Mouse (Mus musculus) heart, postnatal 4 days (tissue): ENCODE measurements around the gene Cript. TPM values are rescaled to one million over a fixed set of nuclear protein-coding genes. Genes with fewer than 3 reads are reported as not detected.
"Not testable (repeated sequence)": the region's sequence is repeated elsewhere in the genome, so short reads cannot be mapped to it uniquely, and the experiment has no call there.

Experiments used
- DNase-seq: peaks from one replicate; pipeline ENCODE4 v3.0.0; 2021
- total RNA-seq, 2 experiments: library from RNA; stranded (reverse); gene quantifications; 2 replicates each; pipeline ENCODE4 v1.2.3; 2021

The Cript gene
- total RNA-seq, 2 experiments from 2014 or later, result 46.6 to 48.8 TPM

DNA sequence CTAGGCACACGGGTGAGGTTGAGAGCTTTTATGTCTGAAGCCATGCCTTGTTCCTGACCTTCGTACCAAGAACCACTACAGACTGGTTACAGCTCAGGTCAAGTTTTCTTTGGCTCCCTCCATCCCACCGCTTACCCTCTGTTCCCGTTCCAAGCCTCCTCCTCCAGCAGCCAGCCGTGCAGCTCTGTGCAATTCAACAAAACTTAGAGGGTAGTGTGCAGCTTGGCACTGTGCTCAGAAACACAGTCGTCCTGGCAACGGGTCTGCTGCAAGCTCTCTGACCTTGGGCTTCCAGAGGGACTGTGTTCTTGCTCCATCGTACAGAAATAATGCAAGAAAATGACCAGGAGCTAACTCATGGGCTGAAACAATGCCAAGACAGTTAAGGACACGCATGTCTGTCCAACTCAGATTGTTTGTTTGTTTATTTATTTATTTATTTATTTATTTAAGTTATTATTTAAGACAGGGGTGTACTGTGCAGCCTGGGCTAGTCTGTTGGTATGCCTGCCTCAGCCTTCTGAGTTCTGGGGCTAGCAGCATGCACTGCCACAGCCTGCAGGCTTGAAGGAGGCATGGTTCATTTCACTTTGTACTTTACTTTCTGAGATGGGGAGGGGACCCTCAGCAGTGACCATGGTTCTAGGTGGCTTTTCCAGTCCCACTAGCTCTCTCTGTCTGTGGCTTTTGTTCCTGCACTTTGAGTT is 25.3 kb downstream of the Cript start:
- peak; percentile 51 for DNase-seq

DNA sequence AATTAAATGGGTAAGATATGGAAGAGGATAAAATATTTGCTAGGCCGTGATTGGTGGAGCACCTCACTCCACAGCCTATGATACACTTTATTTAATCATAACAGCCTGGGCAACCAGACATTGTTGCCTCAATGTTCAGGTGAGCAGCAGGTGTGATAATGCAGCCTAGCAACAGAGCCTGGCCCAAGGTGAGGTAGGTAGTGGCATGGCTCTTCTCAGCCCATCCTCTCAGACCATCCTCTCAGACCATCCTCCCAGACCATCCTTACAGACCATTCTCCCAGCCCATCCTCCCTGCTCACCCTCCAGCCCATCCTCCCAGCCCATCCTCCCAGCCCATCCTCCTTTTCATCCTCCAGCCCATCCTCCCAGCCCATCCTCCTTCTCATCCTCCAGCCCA is 26.3 kb downstream of the Cript start:
- DNase-seq, result no peak

DNA sequence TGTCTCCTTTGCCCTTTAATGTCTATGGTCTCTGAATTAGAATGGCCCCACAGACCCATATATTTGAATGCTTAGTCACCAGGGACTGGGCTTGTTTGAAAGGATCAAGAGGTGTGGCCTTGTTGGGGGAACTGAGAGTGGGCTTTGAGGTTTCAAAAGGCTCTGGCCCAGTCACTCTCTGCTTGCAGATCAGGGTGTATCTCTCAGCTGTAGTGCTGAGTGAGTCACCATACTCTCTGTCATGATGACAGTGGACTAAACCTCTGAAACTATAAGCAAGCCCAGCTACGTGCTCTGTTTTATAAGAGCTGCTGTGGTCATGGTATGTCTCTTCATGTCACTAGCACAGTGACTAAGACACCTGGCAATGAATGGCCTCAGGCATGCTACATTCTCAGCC is 27.1 kb downstream of the Cript start:
- no peak for DNase-seq

DNA sequence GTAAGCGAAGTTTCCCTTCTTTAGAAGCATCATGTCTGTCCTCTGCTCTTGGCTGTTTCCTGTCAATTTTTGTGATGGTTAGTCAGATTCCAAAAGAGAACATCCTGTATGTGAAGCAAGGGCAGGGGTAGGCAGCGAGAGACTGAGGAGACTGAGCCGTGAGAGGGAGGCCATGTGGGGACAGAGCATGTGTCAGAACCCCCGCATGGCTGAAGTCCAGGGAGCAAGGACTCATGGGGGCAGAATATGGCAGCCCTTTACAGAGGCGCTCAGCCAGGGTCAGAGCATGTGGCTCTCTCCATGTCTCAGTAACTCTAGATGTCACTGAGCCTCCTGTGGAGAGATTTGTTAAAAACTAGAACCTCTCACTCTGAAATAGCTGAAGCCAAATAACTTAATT is 28.6 kb downstream of the Cript start:
- DNase-seq, result no peak

DNA sequence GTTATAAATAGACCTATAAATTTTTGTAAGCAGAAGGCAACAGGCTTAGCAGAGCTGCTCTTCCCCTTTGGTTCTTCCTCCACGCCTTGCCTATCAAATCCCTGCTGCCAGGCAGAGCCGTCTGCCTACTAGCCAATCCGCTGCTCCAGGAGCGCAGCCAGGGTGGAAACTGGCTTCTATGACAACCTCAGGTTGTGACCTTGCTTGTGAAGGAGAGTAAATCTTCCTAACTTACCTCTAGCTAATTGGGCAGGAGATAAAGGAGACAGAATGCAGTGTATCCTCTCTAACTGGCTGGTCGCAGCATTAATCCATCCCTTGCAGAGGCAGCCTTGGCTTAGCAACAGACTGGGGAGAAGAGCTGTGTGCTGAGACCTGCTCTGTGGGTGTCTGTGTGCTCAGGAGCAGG is 29.7 kb downstream of the Cript start:
- peak; percentile 55 for DNase-seq

DNA sequence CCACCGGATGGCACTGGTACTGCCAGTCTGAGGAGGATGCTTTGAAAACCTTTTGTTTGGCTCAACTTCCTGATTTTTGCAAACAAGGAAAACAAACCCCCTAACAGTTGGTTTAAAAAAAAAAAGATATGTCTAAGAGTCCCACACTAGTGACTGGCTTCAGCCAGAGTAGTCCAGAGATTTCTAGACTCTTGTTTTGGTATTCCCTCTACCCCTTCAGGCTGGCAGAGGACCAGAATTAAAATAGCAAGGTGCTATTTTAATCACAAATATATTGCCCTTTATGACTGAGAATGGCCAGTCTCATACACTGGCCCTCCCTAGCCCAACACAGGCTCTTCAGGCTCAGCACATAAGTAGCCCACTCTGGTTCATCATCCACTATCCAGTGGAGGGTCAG is 30.3 kb downstream of the Cript start:
- no peak for DNase-seq

DNA sequence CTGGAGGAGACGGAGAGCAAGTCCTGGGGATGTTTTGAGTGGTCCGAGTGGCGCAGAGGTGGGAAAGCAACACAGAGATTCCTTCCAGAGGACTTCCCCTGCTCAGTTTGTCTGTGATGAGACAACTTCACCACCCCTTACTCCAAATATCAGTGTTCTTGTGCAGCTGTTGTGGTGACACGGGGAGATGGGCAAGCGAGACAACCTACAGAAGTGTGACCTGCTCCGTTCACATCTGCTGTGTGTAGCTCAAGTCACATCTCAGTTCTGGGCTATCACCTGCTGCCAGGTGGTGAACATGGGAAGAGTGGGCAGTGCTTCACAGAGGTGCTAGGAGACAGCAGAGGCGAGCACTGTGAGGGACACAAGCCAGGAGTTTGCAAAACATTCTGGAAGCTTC is 31.4 kb downstream of the Cript start:
- DNase-seq, result peak; percentile 3

DNA sequence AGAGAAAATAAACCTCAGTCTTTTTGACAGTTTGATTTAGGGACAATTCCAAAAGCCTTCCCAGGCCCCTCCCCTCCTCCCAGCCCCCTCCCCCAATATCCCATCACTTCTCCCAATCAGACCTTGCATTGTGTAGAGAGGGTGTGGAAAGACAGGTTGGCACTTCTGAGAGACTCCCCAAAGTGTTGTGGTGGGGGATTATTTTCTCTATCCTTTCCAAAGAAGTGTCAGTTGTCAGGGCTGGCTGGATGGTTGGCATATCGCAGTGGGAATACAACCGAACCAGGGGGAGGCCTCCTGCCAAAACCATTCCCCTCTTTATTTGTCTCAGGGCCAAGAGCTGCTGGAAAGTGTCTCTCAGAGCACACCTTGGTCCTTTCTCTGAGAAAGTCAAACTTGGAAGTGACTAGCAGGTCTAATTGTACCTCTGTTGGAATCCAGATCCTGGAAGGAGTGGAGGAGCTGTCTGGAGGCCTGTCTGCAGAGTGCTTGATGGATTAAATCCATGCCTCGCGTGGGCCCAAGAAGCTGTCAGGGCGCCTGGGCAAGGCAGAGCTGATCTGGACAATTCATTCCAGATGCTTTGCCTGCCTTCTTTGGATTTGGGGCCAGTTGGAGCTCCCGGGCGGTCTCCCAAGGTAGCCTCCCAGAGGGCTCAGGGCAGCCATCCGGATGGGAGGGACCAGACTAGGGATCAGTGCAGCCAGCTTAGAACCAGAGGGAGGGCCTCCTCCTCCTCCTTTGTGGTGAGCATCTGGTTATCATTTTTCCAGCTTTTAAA is 32.3 kb downstream of the Cript start:
- DNase-seq, result peak; percentile 66

DNA sequence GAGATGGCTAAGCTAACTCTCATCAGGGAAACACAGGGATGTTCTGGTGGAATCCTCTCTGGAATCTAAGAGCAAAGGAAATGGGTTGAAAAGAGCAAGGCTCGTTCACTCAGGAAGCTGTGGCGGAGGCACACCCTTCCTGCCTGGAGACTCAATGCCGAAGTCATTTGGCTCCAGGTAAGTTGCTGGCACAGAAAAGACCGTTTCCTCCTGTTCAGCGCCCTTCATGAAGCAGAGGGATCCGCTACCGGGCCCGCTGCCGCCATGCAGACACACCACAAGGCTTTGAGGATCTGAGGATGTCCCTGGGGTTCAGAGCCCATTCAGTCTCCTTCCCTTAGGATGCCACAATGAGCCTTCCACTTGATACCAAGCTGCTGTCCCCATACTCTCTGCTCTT is 37.3 kb downstream of the Cript start:
- DNase-seq, result no peak

DNA sequence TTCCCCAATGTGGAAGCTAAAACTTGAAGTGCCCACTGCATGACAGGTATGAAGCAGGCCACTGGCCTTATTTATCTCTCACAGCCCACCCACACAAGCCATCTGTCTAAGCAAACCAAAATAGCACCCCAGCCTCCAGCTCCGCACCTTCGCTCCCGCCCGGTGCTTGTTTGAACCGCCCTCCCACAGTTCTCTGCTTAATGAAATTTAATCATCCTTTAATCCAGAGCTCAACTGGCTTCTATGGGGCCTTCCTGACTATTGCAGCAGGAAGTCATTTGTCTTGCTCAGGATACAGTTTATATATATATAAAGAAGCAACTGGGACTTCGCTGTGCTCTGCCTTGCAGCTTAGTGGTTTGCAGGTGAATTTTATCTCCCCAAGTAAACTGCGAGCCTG is 38.1 kb downstream of the Cript start:
- no peak for DNase-seq

DNA sequence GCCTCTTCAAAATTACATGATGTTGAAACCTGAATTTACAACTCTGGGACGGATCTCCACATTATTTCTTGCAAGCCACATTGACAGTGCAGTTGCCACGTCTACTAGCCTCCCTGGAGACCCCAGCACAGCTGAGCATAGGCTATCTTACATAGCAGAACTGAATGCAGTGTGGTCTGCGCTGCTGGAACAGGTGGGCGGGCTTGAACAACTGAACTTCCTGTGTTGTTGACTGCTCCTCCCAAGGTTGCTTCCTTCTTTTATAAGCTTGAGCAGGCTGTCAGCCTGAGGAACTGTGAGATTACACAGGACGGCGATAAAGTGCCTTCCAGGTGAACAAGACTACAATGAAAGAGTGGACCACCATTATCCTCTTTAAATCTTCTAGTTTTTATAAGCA is 38.6 kb downstream of the Cript start:
- no peak for DNase-seq

DNA sequence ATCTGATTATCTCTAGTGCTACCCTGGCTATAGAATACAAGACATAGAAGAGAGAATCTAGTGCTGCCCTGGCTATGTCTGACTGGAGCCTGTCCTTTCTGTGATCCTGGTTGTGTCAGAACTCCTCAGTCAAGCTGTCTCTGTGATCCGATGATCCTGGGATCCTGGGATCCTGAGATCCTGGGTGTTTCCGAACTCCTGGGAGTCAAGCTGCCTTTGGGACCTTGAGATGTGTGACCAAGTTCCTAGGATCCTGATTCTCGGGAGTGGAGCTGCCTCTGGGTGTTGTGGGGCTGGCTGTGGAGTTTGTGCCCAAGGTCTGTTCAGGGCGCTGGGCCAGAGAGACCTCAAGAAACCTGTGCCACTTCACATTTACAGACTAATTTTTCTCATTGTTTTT is 43.6 kb downstream of the Cript start:
- no peak for DNase-seq

DNA sequence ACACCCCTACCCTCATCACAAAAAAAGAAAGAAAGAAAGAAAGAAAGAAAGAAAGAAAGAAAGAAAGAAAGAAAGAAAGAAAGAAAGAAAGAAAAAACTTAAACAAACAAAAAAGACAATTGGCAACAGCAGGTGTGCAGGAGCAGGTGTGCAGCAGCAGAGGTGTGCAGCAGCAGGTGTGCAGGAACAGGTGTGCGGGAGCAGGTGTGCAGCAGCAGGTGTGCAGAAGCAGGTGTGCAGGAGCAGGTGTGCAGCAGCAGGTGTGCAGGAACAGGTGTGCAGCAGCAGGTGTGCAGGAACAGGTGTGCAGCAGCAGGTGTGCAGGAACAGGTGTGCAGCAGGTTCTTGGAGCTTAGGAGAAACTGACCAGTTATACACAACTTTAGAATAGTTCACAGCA is 46.8 kb downstream of the Cript start:
- DNase-seq, result not testable (repeated sequence)

DNA sequence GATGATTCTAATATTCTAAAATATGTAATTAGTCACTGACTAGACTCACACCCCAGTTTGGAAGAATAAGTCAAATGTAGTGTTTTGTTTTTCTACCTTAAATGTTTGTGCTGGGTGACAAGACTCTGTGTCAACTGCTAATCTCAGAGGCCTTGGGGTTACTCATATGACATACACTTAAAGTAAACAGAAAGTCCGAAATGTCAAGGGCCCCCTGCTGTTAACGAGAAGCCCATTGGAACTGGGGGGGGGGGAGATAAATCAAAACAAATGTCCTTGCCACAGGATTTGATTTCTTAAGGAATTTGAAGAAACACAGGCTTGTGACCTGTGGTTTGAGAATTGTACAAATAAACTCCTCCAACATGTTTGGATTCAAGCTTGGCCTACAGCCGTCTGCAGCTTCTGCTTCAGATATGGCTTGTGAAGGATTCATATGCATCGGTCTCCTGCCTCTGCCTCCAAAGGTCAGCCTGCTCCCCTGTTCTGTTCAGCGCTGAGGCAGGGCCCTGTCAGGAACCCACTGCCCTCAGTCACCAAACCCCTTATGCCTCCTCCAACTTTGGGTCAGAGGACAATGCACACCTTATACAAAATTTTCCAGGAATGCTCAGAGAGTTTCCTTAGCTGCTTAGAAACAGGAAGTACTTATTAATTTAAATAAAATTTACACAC is 47.6 kb downstream of the Cript start:
- DNase-seq, result no peak

DNA sequence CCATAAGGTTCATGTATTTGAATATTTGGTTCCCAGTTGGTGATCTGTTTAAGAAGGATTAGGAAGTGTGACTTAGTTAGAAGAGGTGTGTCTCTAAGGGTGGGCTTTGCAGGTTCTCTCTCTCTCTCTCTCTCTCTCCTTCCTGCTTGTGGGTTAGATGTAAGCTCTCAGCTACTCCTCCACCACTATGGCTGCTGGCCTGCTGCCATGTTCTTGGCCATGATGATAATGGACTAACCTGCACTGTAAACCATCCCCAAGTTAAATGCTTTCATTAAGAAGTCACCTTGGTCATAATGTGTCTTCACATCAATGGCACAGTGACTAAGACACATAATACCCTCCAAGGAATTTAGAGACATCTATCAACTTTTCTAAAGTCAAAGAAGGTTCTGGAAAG is 48.1 kb downstream of the Cript start:
- DNase-seq, result no peak

DNA sequence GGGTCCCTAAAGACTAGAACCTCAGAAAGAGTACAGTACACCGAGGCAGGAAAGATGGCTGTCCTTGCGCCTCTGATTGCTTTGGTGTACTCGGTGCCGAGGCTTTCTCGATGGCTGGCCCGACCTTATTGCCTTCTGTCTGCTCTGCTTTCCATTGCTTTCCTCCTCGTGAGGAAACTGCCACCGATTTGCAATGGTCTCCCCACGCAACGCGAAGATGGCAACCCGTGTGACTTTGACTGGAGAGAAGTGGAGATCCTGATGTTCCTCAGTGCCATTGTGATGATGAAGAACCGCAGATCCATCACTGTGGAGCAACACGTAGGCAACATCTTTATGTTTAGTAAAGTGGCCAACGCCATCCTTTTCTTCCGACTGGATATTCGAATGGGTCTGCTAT is 52.9 kb downstream of the Cript start:
- DNase-seq, result not testable (repeated sequence)

DNA sequence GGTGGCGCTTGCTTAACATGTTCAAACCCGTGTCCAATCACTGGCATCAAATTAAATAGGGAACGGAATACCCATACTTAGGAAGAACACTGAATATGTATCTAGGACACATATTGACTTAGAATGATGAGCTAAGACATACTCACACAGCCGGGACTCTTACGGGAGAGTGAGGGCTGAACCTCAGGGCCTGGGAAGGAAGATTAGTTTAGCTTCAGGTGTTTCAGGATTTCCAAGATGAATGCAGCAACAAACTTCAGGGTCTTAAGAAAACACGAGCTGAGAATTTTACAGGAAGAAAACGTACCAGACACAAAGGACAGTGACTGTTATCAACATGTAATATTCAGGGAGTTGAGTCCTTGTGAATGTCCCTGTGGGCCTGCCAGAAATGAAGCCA is 55.4 kb downstream of the Cript start:
- no peak for DNase-seq

DNA sequence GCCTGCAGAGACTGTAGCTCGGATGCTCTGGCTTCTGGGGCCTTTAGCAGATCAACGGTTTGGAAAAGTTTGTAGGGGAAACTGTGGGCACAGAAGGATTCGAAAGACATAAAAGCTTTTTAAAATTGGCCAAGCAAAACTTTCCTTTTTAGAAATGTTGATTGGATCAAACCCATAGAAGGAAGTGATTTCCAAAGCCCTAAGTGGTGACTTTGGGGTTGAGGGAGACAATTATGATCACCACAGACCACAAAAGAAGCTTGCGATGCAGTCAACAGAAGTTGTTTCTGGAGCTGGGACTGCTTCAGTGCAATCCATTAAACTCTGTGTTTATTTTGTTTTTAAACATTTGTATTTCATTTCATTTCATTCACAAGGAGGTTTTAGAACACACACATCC is 57.2 kb downstream of the Cript start:
- DNase-seq, result no peak

DNA sequence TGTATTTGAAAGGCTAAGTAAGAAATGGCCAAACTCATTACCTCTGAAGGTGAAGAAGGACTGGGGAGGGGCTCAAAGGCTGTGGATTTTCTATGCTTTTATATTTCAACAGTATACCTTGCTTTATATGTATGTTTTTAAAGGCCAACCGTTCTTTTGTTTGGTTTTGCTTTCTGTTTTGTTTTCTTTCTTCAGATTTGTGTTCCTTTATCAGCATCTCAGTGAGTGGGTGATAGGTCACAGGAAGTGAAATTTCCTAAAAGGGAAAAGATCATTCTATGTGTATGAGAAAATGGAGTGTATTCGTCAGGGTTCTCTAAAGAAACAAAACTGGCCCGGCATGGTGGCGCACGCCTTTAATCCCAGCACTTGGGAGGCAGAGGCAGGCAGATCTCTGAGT is 58.3 kb downstream of the Cript start:
- DNase-seq, result no peak
